Mouse (Mus musculus) ES-E14 (cell line): ENCODE measurements at regions not wholly inside any gene's neighbourhood (a gene's known extent, or its start where the extent isn't known, plus 50 kb on each side); places are given as distances from the start of the nearest gene placed in this dataset.
"Not testable (repeated sequence)": the region's sequence is repeated elsewhere in the genome, so short reads cannot be mapped to it uniquely, and the experiment has no call there.

Experiments
- DNase-seq: peaks from one replicate; pipeline ENCODE4 v3.0.0-alpha.2; 2013; ENCODE audit warnings: low read depth, low spot score
- H3K27ac ChIP-seq: 2 replicates; pipeline ENCODE4 v1.5.1; 2012; ENCODE audit warnings: low read depth, mild to moderate bottlenecking, low read length, moderate library complexity, mixed read lengths; ENCODE audit not compliant: poor library complexity, insufficient read depth, severe bottlenecking
- H3K36me3 ChIP-seq: 2 replicates; pipeline ENCODE4 v1.6.1; 2012; ENCODE audit warnings: mild to moderate bottlenecking, low read length, moderate library complexity, mixed read lengths; ENCODE audit not compliant: control insufficient read depth, poor library complexity, insufficient read depth, severe bottlenecking
- H3K4me1 ChIP-seq, 2 experiments: fragments of 150-350 bp in 1 of 2; sonication (generic) in 1 of 2; 2 replicates each; pipeline ENCODE4 v1.6.1; 2012; ENCODE audit warnings: low read length in 2 of 2, mild to moderate bottlenecking in 1 of 2, mixed read lengths in 1 of 2; ENCODE audit not compliant: control insufficient read depth in 2 of 2, insufficient read depth in 2 of 2, poor library complexity in 1 of 2
- H3K4me3 ChIP-seq, 2 experiments: fragments of 150-350 bp in 1 of 2; sonication (generic) in 1 of 2; 2 replicates each; pipeline ENCODE4 v1.5.1; 2012; ENCODE audit warnings: low read length in 2 of 2, low read depth in 1 of 2, mild to moderate bottlenecking in 1 of 2, mixed read lengths in 1 of 2; ENCODE audit not compliant: insufficient read depth in 1 of 2, poor library complexity in 1 of 2, severe bottlenecking in 1 of 2
- H3K9ac ChIP-seq: 2 replicates; pipeline ENCODE4 v1.6.1; 2012; ENCODE audit warnings: low read depth, mild to moderate bottlenecking, low read length, mixed read lengths; ENCODE audit not compliant: poor library complexity, insufficient read depth, severe bottlenecking
- H3K9me3 ChIP-seq: fragments of 150-350 bp; sonication (generic); 2 replicates; pipeline ENCODE4 v1.6.1; 2012; ENCODE audit warnings: low read depth, mild to moderate bottlenecking, low read length; ENCODE audit not compliant: control insufficient read depth, insufficient read depth
- CHD2 ChIP-seq: IDR thresholded peaks from 2 replicates; pipeline ENCODE4 v1.6.1; 2014; ENCODE audit warnings: mild to moderate bottlenecking, low read depth, low read length, inconsistent platforms
- HCFC1 ChIP-seq: IDR thresholded peaks from 2 replicates; pipeline ENCODE4 v1.6.1; 2012; ENCODE audit warnings: low read length, inconsistent platforms, borderline replicate concordance; ENCODE audit not compliant: insufficient read depth
- MAFK ChIP-seq: IDR thresholded peaks from 2 replicates; pipeline ENCODE4 v1.6.1; 2014; ENCODE audit warnings: mild to moderate bottlenecking, low read depth, low read length, inconsistent platforms; ENCODE audit not compliant: insufficient read depth
- ZC3H11A ChIP-seq: IDR thresholded peaks from 2 replicates; pipeline ENCODE4 v1.6.1; 2012; ENCODE audit warnings: low read depth, mild to moderate bottlenecking, inconsistent platforms, low read length, borderline replicate concordance
- ZNF384 ChIP-seq: IDR thresholded peaks from 2 replicates; pipeline ENCODE4 v1.6.1; 2012; ENCODE audit warnings: low read depth, low read length, inconsistent platforms
- in situ Hi-C, 2 experiments: fragments of 600-800 bp; cut with MboI; formaldehyde crosslinking; loops; one replicate each; pipeline ENCODE4 v1.15.1; 2025; ENCODE audit warnings: low sequenced_read_pairs in 2 of 2, inconsistent platforms in 1 of 2; ENCODE audit not compliant: unreplicated experiment in 2 of 2

DNA sequence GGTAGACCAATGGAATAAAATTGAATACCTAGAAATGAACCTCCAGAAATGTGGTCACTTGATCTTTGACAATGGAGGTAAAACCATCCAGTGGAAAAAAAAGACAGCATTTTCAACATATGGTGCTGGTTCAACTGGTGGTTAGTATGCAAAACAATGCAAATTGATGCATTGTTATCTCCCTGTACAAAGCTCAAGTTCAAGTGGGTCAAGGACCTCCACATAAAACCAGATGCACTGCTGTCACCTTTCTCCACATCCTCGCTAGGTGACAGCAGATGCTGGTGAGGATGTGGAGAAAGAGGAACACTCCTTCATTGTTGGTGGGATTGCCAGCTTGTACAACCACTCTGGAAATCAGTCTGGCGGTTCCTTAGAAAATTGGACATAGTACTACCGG is 1160.0 kb upstream of the Ghitm start:
- DNase-seq, H3K36me3 ChIP-seq, H3K4me3 ChIP-seq, H3K9me3 ChIP-seq, H3K27ac ChIP-seq, H3K9ac ChIP-seq, in situ Hi-C loops, H3K4me1 ChIP-seq: not testable (repeated sequence)

DNA sequence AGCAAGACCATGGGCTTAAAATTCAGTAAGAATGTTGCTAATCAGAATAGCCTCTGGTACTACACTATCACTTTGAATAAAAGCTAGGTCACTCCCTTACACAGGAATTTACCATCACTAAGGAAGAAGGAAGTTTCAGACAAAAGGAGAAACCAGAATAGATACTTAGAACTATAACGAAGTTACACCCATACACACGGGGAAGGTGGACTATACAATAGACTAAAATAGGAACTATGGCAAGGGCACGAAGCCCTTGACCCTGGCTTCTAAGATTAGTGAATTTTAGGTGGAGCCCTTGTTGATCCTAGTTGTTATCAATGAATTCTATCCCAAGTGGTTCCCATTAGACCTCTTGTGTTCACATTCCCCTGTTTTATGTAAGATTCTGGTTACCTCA is 1155.1 kb upstream of the Ghitm start:
- H3K9me3 ChIP-seq, in situ Hi-C loops: not testable (repeated sequence)

DNA sequence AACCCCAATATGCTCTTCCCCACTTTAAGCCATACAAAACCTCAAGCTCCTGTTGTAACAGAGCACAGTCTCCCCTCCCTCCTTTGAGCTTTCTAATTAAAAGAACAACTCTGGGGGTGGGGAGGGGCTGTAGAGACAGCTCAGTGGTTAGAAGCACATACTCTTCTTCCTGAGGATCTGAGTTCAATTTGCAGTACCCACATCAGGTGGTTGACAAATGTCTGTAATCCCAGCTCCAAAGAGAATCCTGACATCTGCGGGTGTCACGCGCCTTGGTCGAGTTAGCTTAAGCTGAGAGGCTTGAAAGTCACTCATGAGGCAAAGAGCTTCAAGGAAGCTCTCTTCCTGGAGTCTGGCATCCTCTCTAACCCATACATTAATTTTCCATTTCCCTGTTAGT is 1154.6 kb upstream of the Ghitm start:
- TF ChIP-seq ZNF384 (no peak), MAFK (no peak), ZC3H11A (no peak), HCFC1 (no peak), CHD2 (no peak)
- DNase-seq = no peak
- H3K36me3 ChIP-seq = peaks cover 2% of the 10 kb centered on the region; the same call in 1 of the 2 replicates
- peaks cover 0 to under 1% of the 10 kb centered on the region in 2 experiments; a peak in 1 of 4 replicates for H3K4me1 ChIP-seq
- no peaks in the 10 kb centered on the region for H3K9me3 ChIP-seq
- no peak overlapping the region for H3K9ac ChIP-seq
- H3K27ac ChIP-seq = peak overlapping the region; percentile 56; the same call in 1 of the 2 replicates
- in situ Hi-C loops = no loop called here
- no peak overlapping the region for H3K4me3 ChIP-seq

More for the DNA sequence above, 1155.1 kb upstream of the Ghitm start:
- not testable (repeated sequence) for H3K27ac ChIP-seq, H3K36me3 ChIP-seq, H3K4me1 ChIP-seq, H3K4me3 ChIP-seq, H3K9ac ChIP-seq, DNase-seq
